Mouse (Mus musculus) small intestine, adult 2 months (tissue): ENCODE data around the gene Gm10974.

Experiments used
- CTCF ChIP-seq: fragments of 200-500 bp; IDR thresholded peaks from 2 replicates; pipeline ENCODE4 v1.5.1; 2012; ENCODE audit warnings: low read depth, mild to moderate bottlenecking, control low read depth, inconsistent platforms, low read length, moderate library complexity, mixed read lengths; ENCODE audit not compliant: insufficient replicate concordance, insufficient read length; ENCODE audit errors: extremely low read depth
- POLR2A ChIP-seq: fragments of 200-500 bp; IDR thresholded peaks from 2 replicates; pipeline ENCODE4 v1.6.1; 2012; ENCODE audit warnings: low read depth, mild to moderate bottlenecking, control low read depth, inconsistent platforms, low read length, moderate library complexity

- TF ChIP-seq POLR2A (no peak), CTCF (no peak)
These were observed 10.8 kb upstream of the Gm10974 start for GRCm38 (mm10) chr7:66354911-66355310.
